Mouse (Mus musculus): ENCODE measurements at regions not wholly inside any gene's neighbourhood (a gene's known extent, or its start where the extent isn't known, plus 50 kb on each side); places are given as distances from the start of the nearest gene placed in this dataset.

- no peak for DNase-seq
Measured at GRCm38 (mm10) chr12:12147088-12147687, 114.8 kb upstream of the Fam49a start.

- DNase-seq, result no peak
Measured at GRCm38 (mm10) chr12:12147847-12148246, 114.1 kb upstream of the Fam49a start.

- no peak for DNase-seq
Measured at GRCm38 (mm10) chr12:12148659-12149399, 113.1 kb upstream of the Fam49a start.

GRCm38 (mm10) chr12:12164411-12164810 is 97.5 kb upstream of the Fam49a start:
- no peak for DNase-seq

GRCm38 (mm10) chr12:12170581-12170980 is 91.4 kb upstream of the Fam49a start:
- no peak for DNase-seq

- DNase-seq, result peak; percentile 5
Measured at GRCm38 (mm10) chr12:12172087-12172823, 89.7 kb upstream of the Fam49a start.

GRCm38 (mm10) chr12:12176331-12177263 is 85.3 kb upstream of the Fam49a start:
- peak; percentile 78 for DNase-seq

- no peak for DNase-seq
Measured at GRCm38 (mm10) chr12:12177264-12178043, 84.5 kb upstream of the Fam49a start.

GRCm38 (mm10) chr12:12178391-12178790 is 83.5 kb upstream of the Fam49a start:
- no peak for DNase-seq

- no peak for DNase-seq
Measured at GRCm38 (mm10) chr12:12179292-12179865, 82.6 kb upstream of the Fam49a start.

- no peak for DNase-seq
Measured at GRCm38 (mm10) chr12:12180986-12181385, 81.0 kb upstream of the Fam49a start.

GRCm38 (mm10) chr12:12181686-12182085 is 80.3 kb upstream of the Fam49a start:
- DNase-seq, result no peak

- DNase-seq, result no peak
Measured at GRCm38 (mm10) chr12:12186353-12186752, 75.6 kb upstream of the Fam49a start.

- DNase-seq, result no peak
Measured at GRCm38 (mm10) chr12:12195066-12195465, 66.9 kb upstream of the Fam49a start.

GRCm38 (mm10) chr12:12196627-12197026 is 65.3 kb upstream of the Fam49a start:
- DNase-seq, result no peak

- no peak for DNase-seq
Measured at GRCm38 (mm10) chr12:12208216-12208615, 53.7 kb upstream of the Fam49a start.
